Comparison of ENCODE assay signal across 21 mouse cellular contexts in the genomic region with DNA sequence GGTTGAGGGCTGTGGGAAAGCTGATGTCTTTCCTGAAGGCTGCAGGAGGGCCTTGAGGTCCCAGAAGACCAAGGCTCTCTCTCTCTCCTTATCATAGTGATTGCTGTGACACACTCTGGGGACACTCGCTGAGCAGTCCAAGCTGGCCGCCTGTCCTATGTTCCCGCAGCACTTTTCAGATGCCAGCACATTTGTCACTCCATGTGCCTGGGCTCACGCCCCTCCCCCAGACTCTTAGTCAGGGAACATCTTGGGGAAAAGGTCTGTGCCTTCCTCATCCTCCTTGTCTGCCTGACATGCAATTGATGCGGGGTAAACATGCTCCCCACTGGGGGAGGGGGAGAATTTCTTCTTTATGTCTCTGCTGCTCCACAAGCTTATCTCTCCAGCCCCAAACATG. TPM values are rescaled to one million over a fixed set of nuclear protein-coding genes. Genes with fewer than 3 reads are reported as not detected.
DNase-seq lines count a peak whose midpoint lies in the region; ATAC-seq and TF ChIP-seq lines count a peak whose summit lies in the region.
"Had no signal": no experiment of that assay in that cellular context is flagged by ENCODE, and none has a peak within 500 bp of the region (broad histone marks: within the 10 kb centered on the region; RNA-seq: fewer than 3 reads in every experiment).

No protein-coding gene starts in this region.

- peak; percentile 94 for DNase-seq in heart, adult 11 months
- no peak for DNase-seq in heart, postnatal 14 days
- DNase-seq in lung, embryonic 14.5 days = peak; percentile 5
- DNase-seq in lung, postnatal 4 days = no peak
- peak; percentile 71 to 81 for DNase-seq in adrenal gland, postnatal 36 days
- DNase-seq in thymus, adult 2 months = no peak
- DNase-seq: cerebellum, adult 11 months; cerebellum, adult 8-10 months; cerebellum, postnatal 14 days; gastrocnemius, postnatal 36 days; heart, adult 18-20 months had no signal

- ATAC-seq in lung, embryonic 14.5 days (ENCODE audit: insufficient read depth) = no peak
- ATAC-seq: activated CD4-positive, CD25-positive, alpha-beta regulatory T cell, adult 4 months; forebrain, embryonic 15.5 days; intestine, embryonic 15.5 days; Patski had no signal

- intact Hi-C loops in heart, postnatal 14 days (cut with DNase I) = no loop called here

- no peak for TF ChIP-seq POLR2A in thymus, adult 2 months (IDR thresholded peaks at IDR 0.05; ENCODE audit: control insufficient read depth, extremely low read depth, insufficient read depth, low read length, poor library complexity)

- peaks cover 14% of the 10 kb centered on the region for H3K27me3 ChIP-seq in lung, embryonic 14.5 days (ENCODE audit: insufficient read depth, low read length)
- H3K27me3 ChIP-seq in thymus, adult 2 months (ENCODE audit: control insufficient read depth, insufficient read depth, low read length) = peaks cover 18% of the 10 kb centered on the region
- H3K27me3 ChIP-seq: CH12.LX; forebrain, embryonic 15.5 days; Patski had no signal

- no peak overlapping the region for H3K9ac ChIP-seq in lung, embryonic 14.5 days
- H3K9ac ChIP-seq: embryonic facial prominence, embryonic 12.5 days; forebrain, embryonic 15.5 days; hindbrain, embryonic 14.5 days; intestine, embryonic 15.5 days had no signal

- no peaks in the 10 kb centered on the region for H3K9me3 ChIP-seq in lung, embryonic 14.5 days (ENCODE audit: low read depth, low read length)
- H3K9me3 ChIP-seq: embryonic facial prominence, embryonic 12.5 days; forebrain, embryonic 15.5 days; heart, embryonic 10.5 days; intestine, embryonic 15.5 days had no signal

- H3K4me1 ChIP-seq in lung, embryonic 14.5 days (ENCODE audit: insufficient read depth) = no peaks in the 10 kb centered on the region
- peaks cover 13% of the 10 kb centered on the region for H3K4me1 ChIP-seq in thymus, adult 2 months (replicated peaks; ENCODE audit: control insufficient read depth, insufficient read depth, low read length)

- TF ChIP-seq CTCF in lung, embryonic 14.5 days (IDR thresholded peaks at IDR 0.05; ENCODE audit: low read depth) = no peak
- no peak for TF ChIP-seq CTCF in thymus, adult 2 months (IDR thresholded peaks at IDR 0.05; ENCODE audit: borderline replicate concordance, control insufficient read depth, extremely low read depth, insufficient read depth, low read length, poor library complexity)

- 36% methylated on average over 5 of the region's 5 CpGs for WGBS in lung, embryonic 14.5 days
- 92% methylated on average over 5 of the region's 5 CpGs for WGBS in thymus, adult 2 months

- H3K27ac ChIP-seq in lung, embryonic 14.5 days (ENCODE audit: low read depth) = no peak overlapping the region
- H3K27ac ChIP-seq in thymus, adult 2 months (ENCODE audit: control insufficient read depth, insufficient read depth, low read length) = no peak overlapping the region
- H3K27ac ChIP-seq: embryonic facial prominence, embryonic 12.5 days; forebrain, embryonic 15.5 days; heart, embryonic 10.5 days; hindbrain, embryonic 14.5 days; intestine, embryonic 15.5 days had no signal

- H3K4me2 ChIP-seq in lung, embryonic 14.5 days = no peak overlapping the region
- H3K4me2 ChIP-seq: embryonic facial prominence, embryonic 12.5 days; forebrain, embryonic 15.5 days; hindbrain, embryonic 14.5 days; intestine, embryonic 15.5 days had no signal

- H3K36me3 ChIP-seq in lung, embryonic 14.5 days (ENCODE audit: insufficient read depth) = no peaks in the 10 kb centered on the region
- no peaks in the 10 kb centered on the region for H3K36me3 ChIP-seq in thymus, adult 2 months (ENCODE audit: control insufficient read depth, insufficient read depth, low read length)
- H3K36me3 ChIP-seq: intestine, embryonic 15.5 days had no signal

- H3K4me3 ChIP-seq in lung, embryonic 14.5 days (ENCODE audit: low read depth, low read length) = no peak overlapping the region
- H3K4me3 ChIP-seq in thymus, adult 2 months (ENCODE audit: control insufficient read depth, insufficient read depth, low read length) = no peak overlapping the region
- H3K4me3 ChIP-seq: embryonic facial prominence, embryonic 12.5 days; forebrain, embryonic 15.5 days; heart, embryonic 10.5 days; intestine, embryonic 15.5 days had no signal

RNA-seq across cellular contexts. Expression of gene Abcg4, which starts 5.2 kb away (rescaled TPM):
- total RNA-seq in heart, postnatal 14 days (2021) = under 1 TPM; 0.72 to 0.73 TPM
- 2.4 and 2.7 TPM in 2 replicates for polyA plus RNA-seq in lung, embryonic 14.5 days (2014; fragmentation: Nextera tagmentation; extraction: Ambion mirVana)
- 10 to 100 TPM; 28.2 to 32.6 TPM for total RNA-seq in adrenal gland, postnatal 36 days (2021)
- 1.2 and 2.7 TPM in 2 replicates for polyA plus RNA-seq in thymus, adult 2 months (2012; rRNA removed)
- polyA plus RNA-seq: activated CD4-positive, CD25-positive, alpha-beta regulatory T cell, adult 4 months had no signal

RNA-seq across cellular contexts. Expression of gene Nlrx1, which starts 14.8 kb away (rescaled TPM):
- 10 to 100 TPM; 17.3 TPM for total RNA-seq in heart, postnatal 14 days (2021)
- 9.2 and 9.6 TPM in 2 replicates for polyA plus RNA-seq in lung, embryonic 14.5 days (2014; fragmentation: Nextera tagmentation; extraction: Ambion mirVana)
- 10 to 100 TPM; 14.9 to 32.2 TPM for total RNA-seq in adrenal gland, postnatal 36 days (2021)
- polyA plus RNA-seq in thymus, adult 2 months (2012; rRNA removed) = 13.4 and 16.2 TPM in 2 replicates

RNA-seq across cellular contexts. Expression of gene Hinfp, which starts 22.3 kb away (rescaled TPM):
- 10 to 100 TPM; 11.0 to 11.4 TPM for total RNA-seq in heart, postnatal 14 days (2021)
- 19.1 and 20.1 TPM in 2 replicates for polyA plus RNA-seq in lung, embryonic 14.5 days (2014; fragmentation: Nextera tagmentation; extraction: Ambion mirVana)
- total RNA-seq in adrenal gland, postnatal 36 days (2021) = 10 to 100 TPM; 18.9 to 24.4 TPM
- 71.1 and 71.9 TPM in 2 replicates for polyA plus RNA-seq in thymus, adult 2 months (2012; rRNA removed)

RNA-seq across cellular contexts. Expression of gene Pdzd3, which starts 31.9 kb away (rescaled TPM):
- total RNA-seq in heart, postnatal 14 days (2021) = 1 to 10 TPM; 2.0 to 2.8 TPM
- polyA plus RNA-seq in lung, embryonic 14.5 days (2014; fragmentation: Nextera tagmentation; extraction: Ambion mirVana) = 0.11 and 0.13 TPM in 2 replicates
- total RNA-seq in adrenal gland, postnatal 36 days (2021) = not detected
- polyA plus RNA-seq in thymus, adult 2 months (2012; rRNA removed) = 0.55 and 0.59 TPM in 2 replicates
- total RNA-seq: common myeloid progenitor, adult 5-6 weeks had no signal
- polyA plus RNA-seq: heart, embryonic 10.5 days; heart, embryonic 14.5 days had no signal

RNA-seq across cellular contexts. Expression of gene C2cd2l, which starts 36.9 kb away (rescaled TPM):
- total RNA-seq in heart, postnatal 14 days (2021) = 10 to 100 TPM; 15.8 to 16.6 TPM
- polyA plus RNA-seq in lung, embryonic 14.5 days (2014; fragmentation: Nextera tagmentation; extraction: Ambion mirVana) = 6.7 and 8.6 TPM in 2 replicates
- 10 to 100 TPM; 37.6 to 50.6 TPM for total RNA-seq in adrenal gland, postnatal 36 days (2021)
- 94.1 and 110 TPM in 2 replicates for polyA plus RNA-seq in thymus, adult 2 months (2012; rRNA removed)

Comparison
In these comparisons a context has a peak if more than half of its experiments do, and no peak if none do; other contexts are left out.
1. DNase-seq: peak in heart, adult 11 months (single experiment), lung, embryonic 14.5 days (single experiment) and adrenal gland, postnatal 36 days (2 of 2); none in heart, postnatal 14 days (0 of 2), lung, postnatal 4 days (0 of 2) and thymus, adult 2 months (single experiment).
2. RNA of gene Abcg4, which starts 5.2 kb away (total RNA-seq): 28.2 to 32.6 TPM in adrenal gland, postnatal 36 days; 0.72 to 0.73 TPM in heart, postnatal 14 days; every median in the first group is over 10 times any median in the second.